ENCODE assay signal across 7 mouse cellular contexts in the genomic region with DNA sequence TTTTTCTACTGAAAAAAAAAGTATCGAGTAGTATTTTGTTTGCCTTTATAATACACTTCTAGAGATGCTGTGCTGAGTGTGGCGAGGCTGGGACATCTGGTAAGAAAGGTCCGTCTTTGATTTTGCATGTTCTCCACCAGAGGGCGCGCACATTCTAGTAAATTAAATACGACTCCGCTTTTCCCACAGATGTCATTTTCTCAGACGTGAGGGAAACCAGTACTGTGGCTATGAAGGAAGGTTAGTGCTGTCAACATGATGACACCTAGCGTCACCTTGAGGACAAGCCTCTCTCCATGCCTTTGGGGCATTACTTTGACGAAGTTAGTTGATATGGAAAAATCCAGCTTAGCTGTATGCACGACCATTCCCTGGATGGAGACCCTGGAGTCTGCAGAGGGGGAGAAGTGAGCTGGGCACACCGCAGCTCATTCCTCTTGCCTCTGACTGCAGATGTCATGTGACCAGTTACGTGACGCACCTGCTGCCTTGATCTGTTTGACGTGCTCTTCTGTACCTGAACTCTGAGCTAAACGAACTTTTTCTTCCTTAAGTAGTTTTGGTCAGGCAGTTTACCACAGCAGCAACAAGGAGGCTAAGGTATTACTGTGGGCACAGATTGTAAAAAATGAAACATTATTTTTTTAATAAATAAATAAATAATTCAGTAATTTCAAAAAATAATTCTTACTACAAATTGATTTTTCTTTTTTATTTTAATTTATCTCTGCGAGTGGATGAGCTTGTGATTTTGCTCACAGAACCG. TPM values are rescaled to one million over a fixed set of nuclear protein-coding genes. Genes with fewer than 3 reads are reported as not detected.
A peak's percentile ranks its signal among the peaks of the same experiment; 100 is the strongest.
DNase-seq lines count a peak whose midpoint lies in the region; ATAC-seq and TF ChIP-seq lines count a peak whose summit lies in the region.

No protein-coding gene starts in this region.

- 0 out of 2 replicates have a peak, but pooled peaks cover 10% of the 10 kb centered on the region for H3K9me3 ChIP-seq in intestine, embryonic 14.5 days (ENCODE audit: control insufficient read depth, low read length)
- no peaks in the 10 kb centered on the region for H3K9me3 ChIP-seq in midbrain, embryonic 11.5 days (ENCODE audit: control insufficient read depth, low read length)

- H3K4me3 ChIP-seq in intestine, embryonic 14.5 days (ENCODE audit: low read depth, low read length), result no peak overlapping the region
- H3K4me3 ChIP-seq in midbrain, embryonic 11.5 days (ENCODE audit: low read depth, low read length), result no peak overlapping the region
- no peak overlapping the region for H3K4me3 ChIP-seq in small intestine, adult 2 months (ENCODE audit: low read depth, low read length)

- 27% methylated on average over 18 of the region's 18 CpGs for WGBS in intestine, embryonic 14.5 days
- WGBS in midbrain, embryonic 11.5 days, result 32% methylated on average over 18 of the region's 18 CpGs
- WGBS in small intestine, adult 2 months, result 19% methylated on average over 18 of the region's 18 CpGs

- H3K4me1 ChIP-seq in intestine, embryonic 14.5 days (replicated peaks; ENCODE audit: control insufficient read depth, insufficient read depth, low read length), result no peaks in the 10 kb centered on the region
- no peaks in the 10 kb centered on the region for H3K4me1 ChIP-seq in midbrain, embryonic 11.5 days (ENCODE audit: control insufficient read depth, insufficient read depth, low read length)
- no peaks in the 10 kb centered on the region for H3K4me1 ChIP-seq in small intestine, adult 2 months (ENCODE audit: control insufficient read depth, insufficient read depth, insufficient read length, low read length)

- H3K36me3 ChIP-seq in intestine, embryonic 14.5 days (ENCODE audit: control insufficient read depth, insufficient read depth, low read length), result no peaks in the 10 kb centered on the region
- H3K36me3 ChIP-seq in midbrain, embryonic 11.5 days (ENCODE audit: control insufficient read depth, insufficient read depth, low read length), result no peaks in the 10 kb centered on the region
- no peaks in the 10 kb centered on the region for H3K36me3 ChIP-seq in small intestine, adult 2 months (ENCODE audit: control insufficient read depth, insufficient read depth, low read length)

- TF ChIP-seq POLR2A in small intestine, adult 2 months (IDR thresholded peaks at IDR 0.05; ENCODE audit: low read depth, low read length), result no peak

- H3K9ac ChIP-seq in intestine, embryonic 14.5 days (ENCODE audit: low read length), result no peak overlapping the region
- H3K9ac ChIP-seq in midbrain, embryonic 11.5 days (ENCODE audit: low read length), result no peak overlapping the region

- peak; percentile 55; the same call in 1 of the 2 replicates for TF ChIP-seq CTCF in small intestine, adult 2 months (IDR thresholded peaks at IDR 0.05; ENCODE audit: extremely low read depth, insufficient read length, insufficient replicate concordance, low read depth, low read length)

- no peak overlapping the region for H3K27ac ChIP-seq in intestine, embryonic 14.5 days (ENCODE audit: low read depth)
- H3K27ac ChIP-seq in midbrain, embryonic 11.5 days (ENCODE audit: low read depth, low read length), result no peak overlapping the region
- H3K27ac ChIP-seq in small intestine, adult 2 months (ENCODE audit: insufficient read depth, low read depth, low read length), result no peak overlapping the region

- H3K4me2 ChIP-seq in intestine, embryonic 14.5 days (ENCODE audit: low read length), result no peak overlapping the region
- H3K4me2 ChIP-seq in midbrain, embryonic 11.5 days, result no peak overlapping the region

- no peaks in the 10 kb centered on the region for H3K27me3 ChIP-seq in intestine, embryonic 14.5 days (replicated peaks; ENCODE audit: control insufficient read depth, insufficient read depth, low read length)
- H3K27me3 ChIP-seq in midbrain, embryonic 11.5 days (ENCODE audit: control insufficient read depth, insufficient read depth, low read length), result no peaks in the 10 kb centered on the region
- no peaks in the 10 kb centered on the region for H3K27me3 ChIP-seq in small intestine, adult 2 months (ENCODE audit: control insufficient read depth, insufficient read depth, low read length)

- ATAC-seq in intestine, embryonic 14.5 days (replicated peaks; ENCODE audit: low FRiP score, low TSS enrichment, low read depth), result peak; percentile 71
- peak; percentile 67 for ATAC-seq in midbrain, embryonic 11.5 days (ENCODE audit: low FRiP score)

- DNase-seq in adrenal gland, adult 8-10 months, result peak; percentile 15
- DNase-seq in cerebellum, postnatal 4 days (ENCODE audit: low spot score in 2 of 2), result peak; percentile 53 to 66
- DNase-seq in gastrocnemius, postnatal 14 days, result peak; percentile 55
- DNase-seq in intestine, embryonic 14.5 days (ENCODE audit: low spot score), result peak; percentile 82
- peak; percentile 36 to 77 for DNase-seq in left cerebral cortex, postnatal 14 days (ENCODE audit: low spot score in 2 of 2)
- DNase-seq in midbrain, embryonic 11.5 days (ENCODE audit: low spot score, missing footprints), result peak; percentile 96

- intact Hi-C loops in gastrocnemius, postnatal 14 days (cut with DNase I; ENCODE audit: low total_unique reads), result loop anchor here (5.0 kb wide), 1 partner anchor 88 kb away; no protein-coding TSS in a partner anchor
- intact Hi-C loops in left cerebral cortex, postnatal 14 days (cut with DNase I), result loop anchor here (2.0 kb wide), 2 partner anchors 92 to 254 kb away; no protein-coding TSS in a partner anchor

RNA-seq across cellular contexts. Expression of a gene that starts 16.2 kb away (rescaled TPM):
- not detected for total RNA-seq in adrenal gland, adult 8-10 months (2022)
- not detected for total RNA-seq in gastrocnemius, postnatal 14 days (2021)
- 19.4 and 20.6 TPM in 2 replicates for polyA plus RNA-seq in intestine, embryonic 14.5 days (2014; fragmentation: Nextera tagmentation; extraction: Ambion mirVana)
- not detected for total RNA-seq in left cerebral cortex, postnatal 14 days (2021)
- polyA plus RNA-seq in midbrain, embryonic 11.5 days (2014; fragmentation: Nextera tagmentation; extraction: Ambion mirVana), result 0.14 TPM in 1 of 2 replicates, not detected in the other
- polyA plus RNA-seq in small intestine, adult 2 months (2012; rRNA removed), result 3.2 and 131 TPM in 2 replicates

RNA-seq across cellular contexts. Expression of a gene that starts 24.6 kb away (rescaled TPM):
- total RNA-seq in adrenal gland, adult 8-10 months (2022), result under 1 TPM in 1 of 4 experiments, not detected in 3; 0.30 TPM
- total RNA-seq in gastrocnemius, postnatal 14 days (2021), result not detected
- polyA plus RNA-seq in intestine, embryonic 14.5 days (2014; fragmentation: Nextera tagmentation; extraction: Ambion mirVana), result 0.23 TPM in 1 of 2 replicates, not detected in the other
- not detected for total RNA-seq in left cerebral cortex, postnatal 14 days (2021)
- 0.16 and 0.25 TPM in 2 replicates for polyA plus RNA-seq in midbrain, embryonic 11.5 days (2014; fragmentation: Nextera tagmentation; extraction: Ambion mirVana)
- polyA plus RNA-seq in small intestine, adult 2 months (2012; rRNA removed), result 0.06 TPM in 1 of 2 replicates, not detected in the other

RNA-seq across cellular contexts. Expression of a gene that starts 49.1 kb away (rescaled TPM):
- 10 to 100 TPM; 15.0 to 22.2 (median 17.6) TPM for total RNA-seq in adrenal gland, adult 8-10 months (2022)
- 10 to 100 TPM in 1 of 2 experiments, 1 to 10 TPM in 1; 8.2 to 10.0 TPM for total RNA-seq in gastrocnemius, postnatal 14 days (2021)
- polyA plus RNA-seq in intestine, embryonic 14.5 days (2014; fragmentation: Nextera tagmentation; extraction: Ambion mirVana), result 9.1 and 9.5 TPM in 2 replicates
- 10 to 100 TPM; 60.4 to 65.9 TPM for total RNA-seq in left cerebral cortex, postnatal 14 days (2021)
- polyA plus RNA-seq in midbrain, embryonic 11.5 days (2014; fragmentation: Nextera tagmentation; extraction: Ambion mirVana), result 3.7 and 4.0 TPM in 2 replicates
- polyA plus RNA-seq in small intestine, adult 2 months (2012; rRNA removed), result 3.8 and 6.3 TPM in 2 replicates

Comparison
In these comparisons a context has a peak if more than half of its experiments do, and no peak if none do; other contexts are left out.
1. DNase-seq: peak in every context shown above with its lines; median percentile 96 in midbrain, embryonic 11.5 days; 82 in intestine, embryonic 14.5 days; 60 in cerebellum, postnatal 4 days; 56 in left cerebral cortex, postnatal 14 days; 55 in gastrocnemius, postnatal 14 days; 15 in adrenal gland, adult 8-10 months.